Mouse (Mus musculus) thymus, adult 2 months (tissue): ENCODE measurements around the gene Ripk3. TPM values are rescaled to one million over a fixed set of nuclear protein-coding genes. Genes with fewer than 3 reads are reported as not detected.

ENCODE experiments used
- DNase-seq: peaks from one replicate; pipeline ENCODE4 v3.0.0; 2021
- H3K27ac ChIP-seq: fragments of 200-500 bp; 2 replicates; pipeline ENCODE4 v1.5.1; 2012; ENCODE audit warnings: low read length, control low read depth; ENCODE audit not compliant: control insufficient read depth, insufficient read depth
- H3K27me3 ChIP-seq: fragments of 200-500 bp; 2 replicates; pipeline ENCODE4 v1.6.1; 2012; ENCODE audit warnings: mild to moderate bottlenecking, low read length, moderate library complexity, mixed read lengths; ENCODE audit not compliant: control insufficient read depth, insufficient read depth
- H3K36me3 ChIP-seq: fragments of 200-500 bp; 2 replicates; pipeline ENCODE4 v1.6.1; 2012; ENCODE audit warnings: mild to moderate bottlenecking, low read length, moderate library complexity; ENCODE audit not compliant: control insufficient read depth, insufficient read depth
- H3K4me1 ChIP-seq: fragments of 200-500 bp; replicated peaks from 2 replicates; pipeline ENCODE4 v1.6.1; 2012; ENCODE audit warnings: low read length; ENCODE audit not compliant: control insufficient read depth, insufficient read depth
- H3K4me3 ChIP-seq: fragments of 200-500 bp; 2 replicates; pipeline ENCODE4 v1.5.1; 2012; ENCODE audit warnings: mild to moderate bottlenecking, low read length, control low read depth, moderate library complexity; ENCODE audit not compliant: control insufficient read depth, insufficient read depth
- CTCF ChIP-seq: fragments of 200-500 bp; IDR thresholded peaks from 2 replicates; pipeline ENCODE4 v1.5.1; 2012; ENCODE audit warnings: mild to moderate bottlenecking, control low read depth, low read length, moderate library complexity, borderline replicate concordance; ENCODE audit not compliant: control insufficient read depth, poor library complexity, insufficient read depth; ENCODE audit errors: extremely low read depth
- POLR2A ChIP-seq: fragments of 200-500 bp; IDR thresholded peaks from 2 replicates; pipeline ENCODE4 v1.6.1; 2012; ENCODE audit warnings: mild to moderate bottlenecking, low read length, control low read depth, moderate library complexity; ENCODE audit not compliant: control insufficient read depth, poor library complexity, insufficient read depth; ENCODE audit errors: extremely low read depth
- WGBS: fragments of 180-500 bp; shearing (Covaris S2); methylation state at CpG from one replicate; pipeline ENCODE4 v1.1.7; 2018; 5-methylcytosine and 5-hydroxymethylcytosine counted together
- polyA plus RNA-seq: library from polyadenylated mRNA; depleted of rRNA; stranded (reverse); fragments of >200 nt; gene quantifications from 2 replicates; pipeline ENCODE4 v1.2.3, GENCODE M21; 2012; rRNA removed

The Ripk3 gene
- polyA plus RNA-seq, 1 experiment: 66.8 TPM

GRCm38 (mm10) chr14:55735334-55735733 is 53.3 kb downstream of the Ripk3 start:
- Histone ChIP-seq H3K27ac (no peak overlapping the region), H3K4me1 (no peaks in the 10 kb centered on the region), H3K4me3 (no peak overlapping the region), H3K27me3 (no peaks in the 10 kb centered on the region), H3K36me3 (peaks cover 5% of the 10 kb centered on the region; the same call in 1 of the 2 replicates)
- DNase-seq: no peak
- no peak for TF ChIP-seq CTCF
- TF ChIP-seq POLR2A: no peak
- WGBS: 88% methylated on average over 3 of the region's 3 CpGs

Other genes with a start within 250 kb of the Ripk3 start
- 13.2 and 13.3 TPM in 2 replicates for gene Pck2, start 248.6 kb downstream of the Ripk3 start, polyA plus RNA-seq
- 76.8 and 77.7 TPM in 2 replicates for gene Dcaf11, start 228.9 kb downstream of the Ripk3 start, polyA plus RNA-seq
- 8.2 and 8.3 TPM in 2 replicates for gene A730061H03Rik, start 228.5 kb downstream of the Ripk3 start, polyA plus RNA-seq
- 1.7 and 20.2 TPM in 2 replicates for gene Fitm1, start 213.2 kb downstream of the Ripk3 start, polyA plus RNA-seq
- 129 and 136 TPM in 2 replicates for gene Psme1, start 210.7 kb downstream of the Ripk3 start, polyA plus RNA-seq
- gene Emc9, start 203.6 kb downstream of the Ripk3 start, polyA plus RNA-seq: 7.4 and 13.4 TPM in 2 replicates
- 98.7 and 104 TPM in 2 replicates for gene Psme2, start 197.8 kb downstream of the Ripk3 start, polyA plus RNA-seq
- 84.0 and 89.3 TPM in 2 replicates for gene Rnf31, start 197.2 kb downstream of the Ripk3 start, polyA plus RNA-seq
- gene Irf9, start 185.3 kb downstream of the Ripk3 start, polyA plus RNA-seq: 135 and 162 TPM in 2 replicates
- 2.9 and 3.7 TPM in 2 replicates for gene Rec8, start 170.8 kb downstream of the Ripk3 start, polyA plus RNA-seq
- gene Ipo4, start 152.9 kb downstream of the Ripk3 start, polyA plus RNA-seq: 68.1 and 71.6 TPM in 2 replicates
- gene Gm49378, start 151.0 kb downstream of the Ripk3 start, polyA plus RNA-seq: 10.2 and 10.9 TPM in 2 replicates
- 98.1 and 102 TPM in 2 replicates for gene Tm9sf1, start 145.1 kb downstream of the Ripk3 start, polyA plus RNA-seq
- 2.2 and 2.6 TPM in 2 replicates for gene Tssk4, start 138.7 kb downstream of the Ripk3 start, polyA plus RNA-seq
- gene Mdp1, start 128.4 kb downstream of the Ripk3 start, polyA plus RNA-seq: 34.7 and 45.8 TPM in 2 replicates
- gene Gmpr2, start 116.9 kb downstream of the Ripk3 start, polyA plus RNA-seq: 27.8 and 40.9 TPM in 2 replicates
- gene Nedd8, start 116.7 kb downstream of the Ripk3 start, polyA plus RNA-seq: 292 and 416 TPM in 2 replicates
- gene Tinf2, start 107.0 kb downstream of the Ripk3 start, polyA plus RNA-seq: 51.5 and 51.9 TPM in 2 replicates
- 7.2 and 8.2 TPM in 2 replicates for gene Tgm1, start 74.9 kb downstream of the Ripk3 start, polyA plus RNA-seq
- 80.5 and 84.9 TPM in 2 replicates for gene Rabggta, start 66.6 kb downstream of the Ripk3 start, polyA plus RNA-seq
- gene Dhrs1, start 43.2 kb downstream of the Ripk3 start, polyA plus RNA-seq: 78.9 and 93.5 TPM in 2 replicates
- gene Nop9, start 43.2 kb downstream of the Ripk3 start, polyA plus RNA-seq: 41.5 and 43.6 TPM in 2 replicates
- 1.8 and 2.7 TPM in 2 replicates for gene Cideb, start 30.4 kb downstream of the Ripk3 start, polyA plus RNA-seq
- 1.7 and 1.8 TPM in 2 replicates for gene Ltb4r2, start 27.4 kb downstream of the Ripk3 start, polyA plus RNA-seq
- 2.6 and 2.8 TPM in 2 replicates for gene Ltb4r1, start 22.9 kb downstream of the Ripk3 start, polyA plus RNA-seq
- 7.4 and 11.2 TPM in 2 replicates for gene Adcy4, start 4.8 kb downstream of the Ripk3 start, polyA plus RNA-seq
- gene Nfatc4, start 34.3 kb upstream of the Ripk3 start, polyA plus RNA-seq: 2.3 and 2.7 TPM in 2 replicates
- 2.0 and 2.1 TPM in 2 replicates for gene Nynrin, start 65.1 kb upstream of the Ripk3 start, polyA plus RNA-seq
- 0.04 and 0.09 TPM in 2 replicates for gene Cbln3, start 95.5 kb upstream of the Ripk3 start, polyA plus RNA-seq
- gene Khnyn, start 96.1 kb upstream of the Ripk3 start, polyA plus RNA-seq: 33.7 and 35.5 TPM in 2 replicates
- gene Sdr39u1, start 111.4 kb upstream of the Ripk3 start, polyA plus RNA-seq: 50.2 and 54.8 TPM in 2 replicates
- gene Cma1, start 155.8 kb upstream of the Ripk3 start, polyA plus RNA-seq: 1.7 and 2.0 TPM in 2 replicates
- 0.28 TPM in 1 of 2 replicates, not detected in the other for gene Cma2, start 162.1 kb upstream of the Ripk3 start, polyA plus RNA-seq
- gene Mcpt1, start 229.1 kb upstream of the Ripk3 start, polyA plus RNA-seq: 0.66 and 0.77 TPM in 2 replicates
- gene Mcpt9, start 241.6 kb upstream of the Ripk3 start, polyA plus RNA-seq: not detected in 2 replicates